Mouse (Mus musculus): ENCODE measurements around the gene Nrp1. TPM values are rescaled to one million over a fixed set of nuclear protein-coding genes. Genes with fewer than 3 reads are reported as not detected.

Nrp1 gene
- polyA plus RNA-seq, 1 experiment from 2014 or later: 39.4 TPM

- Histone ChIP-seq H3K9me3 (no peaks in the 10 kb centered on the region), H3K36me3 (replicated peaks) (peaks cover 22% of the 10 kb centered on the region), H3K27ac (replicated peaks) (no peak overlapping the region), H3K4me1 (peaks cover 4% of the 10 kb centered on the region), H3K27me3 (replicated peaks; ENCODE audit: low read depth, poor library complexity, severe bottlenecking) (no peaks in the 10 kb centered on the region), H3K4me3 (no peak overlapping the region)
- DNase-seq (ENCODE audit: low spot score): no peak
Measured at GRCm38 (mm10) chr8:128463162-128463561, 104.8 kb downstream of the Nrp1 start.

- H3K4me3 ChIP-seq: no peak overlapping the region
- WGBS: 80% methylated on average over 4 of the region's 4 CpGs
- H3K9me3 ChIP-seq: no peaks in the 10 kb centered on the region
- DNase-seq (ENCODE audit: low spot score): no peak
- no peaks in the 10 kb centered on the region for H3K27me3 ChIP-seq (replicated peaks; ENCODE audit: low read depth, poor library complexity, severe bottlenecking)
- H3K27ac ChIP-seq (replicated peaks): no peak overlapping the region
- peaks cover 27% of the 10 kb centered on the region for H3K36me3 ChIP-seq (replicated peaks)
- H3K4me1 ChIP-seq: no peaks in the 10 kb centered on the region
Measured at GRCm38 (mm10) chr8:128464056-128464623, 105.7 kb downstream of the Nrp1 start.

- no peak for DNase-seq (ENCODE audit: low spot score)
- Histone ChIP-seq H3K4me3 (no peak overlapping the region), H3K9me3 (no peaks in the 10 kb centered on the region), H3K36me3 (replicated peaks) (peaks cover 24% of the 10 kb centered on the region), H3K27ac (replicated peaks) (no peak overlapping the region), H3K4me1 (no peaks in the 10 kb centered on the region), H3K27me3 (replicated peaks; ENCODE audit: low read depth, poor library complexity, severe bottlenecking) (no peaks in the 10 kb centered on the region)
- 91% methylated on average over 2 of the region's 2 CpGs for WGBS
Measured at GRCm38 (mm10) chr8:128465553-128465952, 107.1 kb downstream of the Nrp1 start.

- H3K9me3 ChIP-seq: no peaks in the 10 kb centered on the region
- H3K36me3 ChIP-seq (replicated peaks): peaks cover 19% of the 10 kb centered on the region
- H3K4me3 ChIP-seq: no peak overlapping the region
- WGBS: 87% methylated on average over 4 of the region's 4 CpGs
- no peak for DNase-seq (ENCODE audit: low spot score)
- no peaks in the 10 kb centered on the region for H3K27me3 ChIP-seq (replicated peaks; ENCODE audit: low read depth, poor library complexity, severe bottlenecking)
- no peaks in the 10 kb centered on the region for H3K4me1 ChIP-seq
- H3K27ac ChIP-seq (replicated peaks): no peak overlapping the region
Measured at GRCm38 (mm10) chr8:128466681-128467430, 108.5 kb downstream of the Nrp1 start.

GRCm38 (mm10) chr8:128470097-128470496 lies 111.7 kb downstream of the Nrp1 start:
- no peak overlapping the region for H3K27ac ChIP-seq (replicated peaks)
- 0 out of 2 replicates have a peak, but pooled peaks cover 3% of the 10 kb centered on the region for H3K4me1 ChIP-seq
- H3K27me3 ChIP-seq (replicated peaks; ENCODE audit: low read depth, poor library complexity, severe bottlenecking): no peaks in the 10 kb centered on the region
- H3K4me3 ChIP-seq: no peak overlapping the region
- 75% methylated on average over 2 of the region's 2 CpGs for WGBS
- no peaks in the 10 kb centered on the region for H3K9me3 ChIP-seq
- H3K36me3 ChIP-seq (replicated peaks): peaks cover 17% of the 10 kb centered on the region
- no peak for DNase-seq (ENCODE audit: low spot score)

GRCm38 (mm10) chr8:128471186-128471585 lies 112.8 kb downstream of the Nrp1 start:
- DNase-seq (ENCODE audit: low spot score): no peak
- H3K4me1 ChIP-seq: 0 out of 2 replicates have a peak, but pooled peaks cover 3% of the 10 kb centered on the region
- no peaks in the 10 kb centered on the region for H3K9me3 ChIP-seq
- WGBS: 90% methylated on average over 2 of the region's 2 CpGs
- no peak overlapping the region for H3K27ac ChIP-seq (replicated peaks)
- H3K36me3 ChIP-seq (replicated peaks): peaks cover 19% of the 10 kb centered on the region
- no peaks in the 10 kb centered on the region for H3K27me3 ChIP-seq (replicated peaks; ENCODE audit: low read depth, poor library complexity, severe bottlenecking)
- H3K4me3 ChIP-seq: no peak overlapping the region

- Histone ChIP-seq H3K9me3 (no peaks in the 10 kb centered on the region), H3K27ac (replicated peaks) (no peak overlapping the region), H3K4me1 (0 out of 2 replicates have a peak, but pooled peaks cover 8% of the 10 kb centered on the region), H3K27me3 (replicated peaks; ENCODE audit: low read depth, poor library complexity, severe bottlenecking) (no peaks in the 10 kb centered on the region), H3K36me3 (replicated peaks) (peaks cover 24% of the 10 kb centered on the region), H3K4me3 (no peak overlapping the region)
- no peak for DNase-seq (ENCODE audit: low spot score)
- WGBS: 93% methylated on average over 2 of the region's 2 CpGs
Measured at GRCm38 (mm10) chr8:128472871-128473270, 114.5 kb downstream of the Nrp1 start.

- Histone ChIP-seq H3K36me3 (replicated peaks) (peaks cover 18% of the 10 kb centered on the region), H3K4me1 (0 out of 2 replicates have a peak, but pooled peaks cover 10% of the 10 kb centered on the region), H3K9me3 (no peaks in the 10 kb centered on the region), H3K27ac (replicated peaks) (no peak overlapping the region), H3K4me3 (no peak overlapping the region), H3K27me3 (replicated peaks; ENCODE audit: low read depth, poor library complexity, severe bottlenecking) (no peaks in the 10 kb centered on the region)
- DNase-seq (ENCODE audit: low spot score): no peak
- WGBS: 76% methylated on average over 5 of the region's 5 CpGs
Measured at GRCm38 (mm10) chr8:128473456-128474239, 115.2 kb downstream of the Nrp1 start.

- Histone ChIP-seq H3K4me3 (no peak overlapping the region), H3K27ac (replicated peaks) (no peak overlapping the region), H3K9me3 (no peaks in the 10 kb centered on the region), H3K27me3 (replicated peaks; ENCODE audit: low read depth, poor library complexity, severe bottlenecking) (no peaks in the 10 kb centered on the region), H3K4me1 (0 out of 2 replicates have a peak, but pooled peaks cover 10% of the 10 kb centered on the region), H3K36me3 (replicated peaks) (peaks cover 16% of the 10 kb centered on the region; the same call in 1 of the 2 replicates)
- WGBS: 55% methylated on average over 2 of the region's 2 CpGs
- DNase-seq (ENCODE audit: low spot score): no peak
Measured at GRCm38 (mm10) chr8:128474614-128475013, 116.2 kb downstream of the Nrp1 start.

GRCm38 (mm10) chr8:128476206-128476605 lies 117.8 kb downstream of the Nrp1 start:
- no peaks in the 10 kb centered on the region for H3K27me3 ChIP-seq (replicated peaks; ENCODE audit: low read depth, poor library complexity, severe bottlenecking)
- H3K27ac ChIP-seq (replicated peaks): no peak overlapping the region
- peaks cover 12% of the 10 kb centered on the region for H3K36me3 ChIP-seq (replicated peaks)
- H3K4me1 ChIP-seq: 0 out of 2 replicates have a peak, but pooled peaks cover 10% of the 10 kb centered on the region
- DNase-seq (ENCODE audit: low spot score): no peak
- 86% methylated on average over 1 of the region's 1 CpGs for WGBS
- no peaks in the 10 kb centered on the region for H3K9me3 ChIP-seq
- H3K4me3 ChIP-seq: no peak overlapping the region

GRCm38 (mm10) chr8:128478017-128478416 lies 119.6 kb downstream of the Nrp1 start:
- H3K4me1 ChIP-seq: peaks cover 22% of the 10 kb centered on the region
- no peaks in the 10 kb centered on the region for H3K9me3 ChIP-seq
- no peaks in the 10 kb centered on the region for H3K27me3 ChIP-seq (replicated peaks; ENCODE audit: low read depth, poor library complexity, severe bottlenecking)
- WGBS: 87% methylated on average over 4 of the region's 4 CpGs
- H3K4me3 ChIP-seq: no peak overlapping the region
- H3K27ac ChIP-seq (replicated peaks): no peak overlapping the region
- H3K36me3 ChIP-seq (replicated peaks): peaks cover 11% of the 10 kb centered on the region
- DNase-seq (ENCODE audit: low spot score): no peak

- no peak for DNase-seq (ENCODE audit: low spot score)
- H3K27me3 ChIP-seq (replicated peaks; ENCODE audit: low read depth, poor library complexity, severe bottlenecking): no peaks in the 10 kb centered on the region
- H3K27ac ChIP-seq (replicated peaks): no peak overlapping the region
- H3K9me3 ChIP-seq: no peaks in the 10 kb centered on the region
- peaks cover 11% of the 10 kb centered on the region for H3K36me3 ChIP-seq (replicated peaks)
- peaks cover 25% of the 10 kb centered on the region for H3K4me1 ChIP-seq
- 64% methylated on average over 5 of the region's 5 CpGs for WGBS
- no peak overlapping the region for H3K4me3 ChIP-seq
Measured at GRCm38 (mm10) chr8:128479309-128480013, 121.1 kb downstream of the Nrp1 start.
